Mouse (Mus musculus) embryonic stem cell, embryonic (primary cell): ENCODE measurements around the gene Pank1.

Experiments used
- CTCF ChIA-PET, 4 experiments: fragments of 300-600 bp in 2 of 4; fragments of 350-600 bp in 2 of 4; sonication (Branson Sonifier 250); formaldehyde crosslinking; loops; one replicate each; lab custom pipeline; 2022; ENCODE audit warnings: inconsistent platforms in 2 of 4; lab: Charles Lee
- POLR2A ChIA-PET, 4 experiments: fragments of 300-600 bp in 2 of 4; fragments of 350-600 bp in 2 of 4; sonication (Branson Sonifier 250); formaldehyde crosslinking; loops; one replicate each; lab custom pipeline; 2022; ENCODE audit warnings: antibody characterized with exemption in 4 of 4, inconsistent platforms in 1 of 4; lab: Charles Lee

The Pank1 gene

GRCm38 (mm10) chr19:34890981-34891380 is 11.7 kb upstream of the Pank1 start:
- POLR2A ChIA-PET: interaction anchor here in 1 of 4 experiments (0.7 to 1.4 kb wide), 2 partner anchors 12 to 29 kb away, joined by 3 to 5 read pairs; partner anchors contain the start of gene Pank1
- CTCF ChIA-PET: no interaction called here

GRCm38 (mm10) chr19:34886324-34886723 is 7.1 kb upstream of the Pank1 start:
- POLR2A ChIA-PET: interaction anchor here in 1 of 4 experiments (0.5 kb wide), 1 partner anchor 425 kb away, joined by 4 read pairs; no protein-coding TSS in a partner anchor
- CTCF ChIA-PET: no interaction called here

- POLR2A ChIA-PET: interaction anchor here in 2 of 4 experiments (0.7 kb wide), 2 partner anchors 72 to 79 kb away, joined by 4 to 5 read pairs; no protein-coding TSS in a partner anchor
- CTCF ChIA-PET: no interaction called here
Observed at GRCm38 (mm10) chr19:34883526-34884224, 4.4 kb upstream of the Pank1 start.

- ChIA-PET CTCF (no interaction called here), POLR2A (no interaction called here)
Observed at GRCm38 (mm10) chr19:34882443-34882842, 3.2 kb upstream of the Pank1 start.

- CTCF ChIA-PET: no interaction called here
Observed at GRCm38 (mm10) chr19:34881160-34881559, 1.9 kb upstream of the Pank1 start.

GRCm38 (mm10) chr19:34879624-34880023 is 369 bp upstream of the Pank1 start:
- ChIA-PET POLR2A (interaction anchor here in 2 of 4 experiments (1.1 to 2.5 kb wide), 7 partner anchors 8 to 43 kb away, joined by 3 to 13 read pairs (median 4); partner anchors contain the start of gene Kif20b (in 2 of the 2)), CTCF (interaction anchor here in 1 of 4 experiments (0.9 kb wide), 1 partner anchor 146 kb away, joined by 4 read pairs; no protein-coding TSS in a partner anchor)

More at GRCm38 (mm10) chr19:34881160-34881559, 1.9 kb upstream of the Pank1 start:
- POLR2A ChIA-PET: no interaction called here

- POLR2A ChIA-PET: interaction anchor here (0.5 to 2.5 kb wide), 40 partner anchors 9 to 1923 kb away, joined by 3 to 24 read pairs (median 4); partner anchors contain the start of genes Kif20b (in 4 of the 4), Rpp30 (in 1 of the 4) and Stambpl1 (in 1 of the 4)
- CTCF ChIA-PET: interaction anchor here in 3 of 4 experiments (0.5 to 1.2 kb wide), 6 partner anchors 32 to 328 kb away, joined by 3 to 5 read pairs (median 4); partner anchors contain the start of gene Ifit2 (in 1 of the 3)
Observed at GRCm38 (mm10) chr19:34877898-34878602, 1.2 kb downstream of the Pank1 start.

- POLR2A ChIA-PET: interaction anchor here in 3 of 4 experiments (0.8 to 3.4 kb wide), 9 partner anchors 9 to 32 kb away, joined by 3 to 24 read pairs (median 7); no protein-coding TSS in a partner anchor
- CTCF ChIA-PET: interaction anchor here in 1 of 4 experiments (0.7 to 1.3 kb wide), 2 partner anchors 31 kb away, joined by 6 read pairs; no protein-coding TSS in a partner anchor
Observed at GRCm38 (mm10) chr19:34876676-34877075, 2.6 kb downstream of the Pank1 start.

GRCm38 (mm10) chr19:34869375-34869774 is 9.9 kb downstream of the Pank1 start:
- CTCF ChIA-PET: no interaction called here
- POLR2A ChIA-PET: interaction anchor here in 2 of 4 experiments (0.7 to 3.7 kb wide), 3 partner anchors 9 to 42 kb away, joined by 3 to 19 read pairs (median 6); no protein-coding TSS in a partner anchor

- POLR2A ChIA-PET: interaction anchor here in 3 of 4 experiments (0.5 to 3.7 kb wide), 6 partner anchors 9 to 42 kb away, joined by 3 to 19 read pairs (median 6); partner anchors contain the start of gene Pank1 (in 1 of the 3)
- CTCF ChIA-PET: interaction anchor here in 1 of 4 experiments (0.5 kb wide), 1 partner anchor 46 kb away, joined by 4 read pairs; no protein-coding TSS in a partner anchor
Observed at GRCm38 (mm10) chr19:34868093-34868741, 11.0 kb downstream of the Pank1 start.

GRCm38 (mm10) chr19:34863737-34864136 is 15.5 kb downstream of the Pank1 start:
- POLR2A ChIA-PET: interaction anchor here in 1 of 4 experiments (1.2 kb wide), 1 partner anchor 15 kb away, joined by 3 read pairs; the partner anchor contains the start of gene Pank1
- CTCF ChIA-PET: no interaction called here

GRCm38 (mm10) chr19:34856021-34856651 is 23.1 kb downstream of the Pank1 start:
- CTCF ChIA-PET: interaction anchor here in 1 of 4 experiments (0.7 kb wide), 1 partner anchor 24 kb away, joined by 4 read pairs; no protein-coding TSS in a partner anchor
- POLR2A ChIA-PET: interaction anchor here in 3 of 4 experiments (0.6 to 3.1 kb wide), 6 partner anchors 8 to 50 kb away, joined by 3 to 14 read pairs (median 6); partner anchors contain the start of gene Pank1 (in 1 of the 3)

GRCm38 (mm10) chr19:34851161-34851560 is 28.1 kb downstream of the Pank1 start:
- ChIA-PET CTCF (interaction anchor here in 1 of 4 experiments (1.4 kb wide), 1 partner anchor 25 kb away, joined by 4 read pairs; no protein-coding TSS in a partner anchor), POLR2A (interaction anchor here in 2 of 4 experiments (0.8 to 2.0 kb wide), 4 partner anchors 10 to 27 kb away, joined by 3 to 4 read pairs (median 3); no protein-coding TSS in a partner anchor)

- CTCF ChIA-PET: no interaction called here
- POLR2A ChIA-PET: interaction anchor here in 1 of 4 experiments (0.7 to 2.4 kb wide), 3 partner anchors 9 to 30 kb away, joined by 3 to 6 read pairs (median 4); partner anchors contain the start of gene Pank1
Observed at GRCm38 (mm10) chr19:34849426-34849825, 29.8 kb downstream of the Pank1 start.

- CTCF ChIA-PET: no interaction called here
- POLR2A ChIA-PET: interaction anchor here in 2 of 4 experiments (1.0 to 2.4 kb wide), 4 partner anchors 8 to 31 kb away, joined by 3 to 6 read pairs (median 5); partner anchors contain the start of gene Pank1 (in 1 of the 2)
Observed at GRCm38 (mm10) chr19:34848164-34848563, 31.1 kb downstream of the Pank1 start.

- ChIA-PET POLR2A (interaction anchor here in 2 of 4 experiments (1.0 to 2.9 kb wide), 5 partner anchors 10 to 75 kb away, joined by 3 to 14 read pairs (median 3); partner anchors contain the start of gene Kif20b (in 1 of the 2)), CTCF (interaction anchor here in 1 of 4 experiments (1.1 kb wide), 1 partner anchor 20 kb away, joined by 3 read pairs; no protein-coding TSS in a partner anchor)
Observed at GRCm38 (mm10) chr19:34847103-34847502, 32.2 kb downstream of the Pank1 start.
